ENCODE assay signal across 22 mouse cellular contexts in the genomic region with DNA sequence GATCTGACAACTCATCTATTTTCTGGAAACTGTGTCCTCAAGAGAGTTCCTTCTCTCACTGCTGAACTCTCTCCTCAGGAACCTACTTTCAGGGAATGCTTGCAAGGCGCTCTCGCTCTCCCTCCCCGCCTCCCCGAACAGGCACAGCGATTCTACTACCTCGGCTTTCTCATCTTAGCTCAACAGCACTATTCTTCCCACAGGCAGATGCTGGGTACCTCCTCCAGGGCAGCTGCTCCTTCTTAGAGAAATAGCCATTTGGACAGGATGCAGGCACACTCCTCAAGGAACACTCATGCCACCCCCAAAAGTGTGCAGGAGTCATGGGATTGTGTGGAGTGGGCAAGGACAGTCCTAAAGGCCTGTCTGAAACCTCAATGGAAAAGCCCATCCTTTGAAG.
DNase-seq lines count a peak whose midpoint lies in the region; ATAC-seq and TF ChIP-seq lines count a peak whose summit lies in the region.
"Had no signal": no experiment of that assay in that cellular context is flagged by ENCODE, and none has a peak within 500 bp of the region (broad histone marks: within the 10 kb centered on the region; RNA-seq: fewer than 3 reads in every experiment).

No protein-coding gene starts in this region.

- no peaks in the 10 kb centered on the region for H3K9me3 ChIP-seq in neural tube, embryonic 13.5 days
- H3K9me3 ChIP-seq: embryonic facial prominence, embryonic 10.5 days; heart, embryonic 10.5 days; hindbrain, embryonic 12.5 days; limb, embryonic 15.5 days; liver, embryonic 15.5 days had no signal

- peaks cover 33% of the 10 kb centered on the region for H3K4me1 ChIP-seq in neural tube, embryonic 13.5 days (replicated peaks)
- H3K4me1 ChIP-seq in heart, adult 2 months (ENCODE audit: control insufficient read depth, insufficient read depth, low read length): peaks cover 17% of the 10 kb centered on the region

- no peak for TF ChIP-seq EP300 in heart, adult 2 months (IDR thresholded peaks at IDR 0.05; ENCODE audit: insufficient read depth, low read depth, low read length)

- H3K27ac ChIP-seq in layer of hippocampus, adult 2 months: peak overlapping the region; percentile 82; the same call in 1 of the 2 replicates
- H3K27ac ChIP-seq in neural tube, embryonic 13.5 days (replicated peaks): peak overlapping the region; percentile 61; the same call in 1 of the 2 replicates
- H3K27ac ChIP-seq in heart, adult 2 months: no peak overlapping the region
- H3K27ac ChIP-seq: heart, embryonic 10.5 days; hindbrain, embryonic 12.5 days; limb, embryonic 15.5 days; liver, embryonic 15.5 days had no signal

- intact Hi-C loops in heart, adult 2 months (cut with DNase I): no loop called here

- H3K36me3 ChIP-seq in neural tube, embryonic 13.5 days: no peaks in the 10 kb centered on the region
- H3K36me3 ChIP-seq in heart, adult 2 months (ENCODE audit: control insufficient read depth, insufficient read depth, low read length): no peaks in the 10 kb centered on the region
- H3K36me3 ChIP-seq: embryonic facial prominence, embryonic 10.5 days; heart, embryonic 10.5 days; hindbrain, embryonic 12.5 days; limb, embryonic 15.5 days; liver, embryonic 15.5 days had no signal

- no peak overlapping the region for H3K4me2 ChIP-seq in neural tube, embryonic 13.5 days
- H3K4me2 ChIP-seq: hindbrain, embryonic 12.5 days; limb, embryonic 15.5 days; liver, embryonic 15.5 days had no signal

- WGBS in neural tube, embryonic 13.5 days: 72% methylated on average over 6 of the region's 6 CpGs
- WGBS in heart, adult 2 months: 68% methylated on average over 6 of the region's 6 CpGs

- H3K4me3 ChIP-seq in layer of hippocampus, adult 2 months: no peak overlapping the region
- H3K4me3 ChIP-seq in neural tube, embryonic 13.5 days: no peak overlapping the region
- H3K4me3 ChIP-seq in heart, adult 2 months: no peak overlapping the region
- H3K4me3 ChIP-seq: embryonic facial prominence, embryonic 10.5 days; heart, embryonic 10.5 days; hindbrain, embryonic 12.5 days; limb, embryonic 15.5 days; liver, embryonic 15.5 days had no signal

- no peak for TF ChIP-seq CTCF in layer of hippocampus, adult 2 months (conservative IDR thresholded peaks at IDR 0.05)
- TF ChIP-seq CTCF in heart, adult 2 months (IDR thresholded peaks at IDR 0.05): no peak

- no peaks in the 10 kb centered on the region for H3K27me3 ChIP-seq in neural tube, embryonic 13.5 days
- H3K27me3 ChIP-seq in heart, adult 2 months (ENCODE audit: control insufficient read depth, insufficient read depth, low read length): no peaks in the 10 kb centered on the region
- H3K27me3 ChIP-seq: hindbrain, embryonic 12.5 days; limb, embryonic 15.5 days; liver, embryonic 15.5 days had no signal

- no peak for DNase-seq in layer of hippocampus, adult 2 months (ENCODE audit: low spot score in 2 of 2)
- DNase-seq in layer of hippocampus, postnatal 14 days (ENCODE audit: low spot score in 2 of 2): no peak
- no peak for DNase-seq in neural tube, embryonic 10.5 days (ENCODE audit: extremely low spot score, low spot score)
- peak; percentile 62 to 77 for DNase-seq in frontal cortex, postnatal 36 days (ENCODE audit: low spot score in 2 of 2)
- DNase-seq in right cerebral cortex, postnatal 36 days (ENCODE audit: low spot score in 2 of 2): peak; percentile 65 to 89
- DNase-seq in heart, adult 2 months: no peak
- DNase-seq: adrenal gland, postnatal 36 days; B cell, adult 2 months; cerebellum, adult 2 months; cerebellum, postnatal 36 days; heart, postnatal 10 days; kidney, adult 18-20 months; kidney, postnatal 14 days; spleen, adult 18-20 months; thymus, adult 2 months had no signal

- TF ChIP-seq POLR2A in heart, adult 2 months (IDR thresholded peaks at IDR 0.05; ENCODE audit: insufficient read depth, low read depth, low read length): no peak

- ATAC-seq in neural tube, embryonic 13.5 days (ENCODE audit: low read depth): no peak
- ATAC-seq: lung, postnatal 0 days had no signal

- peak overlapping the region; percentile 32; the same call in 1 of the 2 replicates for H3K9ac ChIP-seq in neural tube, embryonic 13.5 days
- H3K9ac ChIP-seq in heart, adult 2 months (ENCODE audit: low read depth, low read length): no peak overlapping the region
- H3K9ac ChIP-seq: hindbrain, embryonic 12.5 days; limb, embryonic 15.5 days; liver, embryonic 15.5 days had no signal

- H3K79me2 ChIP-seq in heart, adult 2 months (replicated peaks; ENCODE audit: control insufficient read depth, insufficient read depth, low read length): no peaks in the 10 kb centered on the region

Comparison
In these comparisons a context has a peak if more than half of its experiments do, and no peak if none do; other contexts are left out.
1. DNase-seq: peak in frontal cortex, postnatal 36 days (2 of 2) and right cerebral cortex, postnatal 36 days (2 of 2); none in layer of hippocampus, adult 2 months (0 of 2), layer of hippocampus, postnatal 14 days (0 of 2), neural tube, embryonic 10.5 days (single experiment) and heart, adult 2 months (0 of 2).